Comparison of ENCODE assay signal across 8 mouse cellular contexts in genomic region chr6:113696582-113697221, GRCm38 (mm10). TPM values are rescaled to one million over a fixed set of nuclear protein-coding genes. Genes with fewer than 3 reads are reported as not detected.
DNase-seq lines count a peak whose midpoint lies in the region; ATAC-seq and TF ChIP-seq lines count a peak whose summit lies in the region.

Gene Tatdn2, plus strand, starts transcription at chr6:113697050.

- peak within 1 kb of the TSS; percentile 96 for H3K4me3 ChIP-seq in gastrocnemius, adult 2 months
- H3K4me3 ChIP-seq in hindbrain, postnatal 0 days (ENCODE audit: low read length), result peak within 1 kb of the TSS; percentile 85
- peak within 1 kb of the TSS; percentile 95 for H3K4me3 ChIP-seq in left cerebral cortex, adult 2 months

- H3K27ac ChIP-seq in gastrocnemius, adult 2 months, result peak within 1 kb of the TSS; percentile 95
- H3K27ac ChIP-seq in hindbrain, postnatal 0 days, result peak within 1 kb of the TSS; percentile 89
- peak within 1 kb of the TSS; percentile 74 for H3K27ac ChIP-seq in left cerebral cortex, adult 2 months

- intact Hi-C loops in gastrocnemius, adult 2 months (cut with DNase I), result loop anchor here (5.0 to 10.0 kb wide), 2 partner anchors 59 to 162 kb away; partner anchors contain the start of genes Emc3, Fancd2 and Irak2
- intact Hi-C loops in left cerebral cortex, adult 2 months (cut with DNase I), result loop anchor here (5.0 to 10.0 kb wide), 2 partner anchors 59 to 252 kb away; partner anchors contain the start of genes Irak2 and Jagn1

- peak; percentile 8; the same call in 1 of the 2 replicates for TF ChIP-seq CTCF in gastrocnemius, adult 2 months (IDR thresholded peaks at IDR 0.05)
- peak; percentile 34; the same call in 1 of the 2 replicates for TF ChIP-seq CTCF in hindbrain, postnatal 0 days (IDR thresholded peaks at IDR 0.05; ENCODE audit: low read depth)
- no peak; the same call in 1 of the 2 replicates for TF ChIP-seq CTCF in left cerebral cortex, adult 2 months (IDR thresholded peaks at IDR 0.05)

- H3K4me2 ChIP-seq in hindbrain, postnatal 0 days (ENCODE audit: low read depth, low read length), result peak within 1 kb of the TSS; percentile 99

- peak within 1 kb of the TSS; percentile 81 for H3K9ac ChIP-seq in hindbrain, postnatal 0 days (replicated peaks; ENCODE audit: low read length)

- H3K27me3 ChIP-seq in hindbrain, postnatal 0 days (ENCODE audit: insufficient read depth, low read length), result no peaks in the 10 kb centered on the region

- H3K4me1 ChIP-seq in hindbrain, postnatal 0 days (ENCODE audit: insufficient read depth, low read length), result peaks cover 15% of the 10 kb centered on the region

- H3K9me3 ChIP-seq in hindbrain, postnatal 0 days (ENCODE audit: low read length), result no peaks in the 10 kb centered on the region

- WGBS in hindbrain, postnatal 0 days, result under 1% methylated on average over 58 of the region's 58 CpGs

- H3K36me3 ChIP-seq in hindbrain, postnatal 0 days (ENCODE audit: insufficient read depth, low read length), result peaks cover 19% of the 10 kb centered on the region; the same call in 1 of the 2 replicates

- peak; percentile 99 for DNase-seq in ZHBTc4 (ENCODE audit: low read depth, low spot score)
- DNase-seq in gastrocnemius, adult 2 months, result peak; percentile 98
- DNase-seq in hindbrain, postnatal 0 days (ENCODE audit: low spot score), result peak; percentile 98
- peak; percentile 95 to 97 for DNase-seq in left cerebral cortex, adult 2 months (ENCODE audit: extremely low spot score in 1 of 2, low spot score in 2 of 2)
- DNase-seq in right cerebral cortex, adult 2 months (ENCODE audit: low spot score in 2 of 2), result peak; percentile 95 to 96
- peak; percentile 96 for DNase-seq in urinary bladder, postnatal 14 days (ENCODE audit: low spot score)

- ATAC-seq in common myeloid progenitor, adult 5-6 weeks (replicated peaks; ENCODE audit: low read depth, poor library complexity, severe bottlenecking), result peak; percentile 90
- peak; percentile 100 for ATAC-seq in hindbrain, postnatal 0 days
- peak; percentile 85 for ATAC-seq in megakaryocyte, adult 5-6 weeks (ENCODE audit: poor library complexity, severe bottlenecking)

RNA-seq across cellular contexts. Expression of gene Tatdn2, which starts in this region (rescaled TPM):
- 102 and 108 TPM in 2 replicates for total RNA-seq in common myeloid progenitor, adult 5-6 weeks (2017)
- 10 to 100 TPM; 36.4 to 41.1 TPM for total RNA-seq in gastrocnemius, adult 2 months (2021)
- 52.2 and 55.5 TPM in 2 replicates for total RNA-seq in hindbrain, postnatal 0 days (2014; rRNA removed)
- polyA plus RNA-seq in hindbrain, postnatal 0 days (2015; fragmentation: Nextera tagmentation; extraction: Ambion mirVana), result 0.89 and 1.6 TPM in 2 replicates
- 10 to 100 TPM; 71.4 to 72.8 TPM for total RNA-seq in left cerebral cortex, adult 2 months (2021)
- total RNA-seq in megakaryocyte, adult 5-6 weeks (2015), result 22.5 and 23.2 TPM in 2 replicates
- 107 and 126 TPM in 2 replicates for total RNA-seq in megakaryocyte, adult 5-6 weeks (2017)

Comparison
In these comparisons a context has a peak if more than half of its experiments do, and no peak if none do; other contexts are left out.
1. Peak in every context shown above with its lines: DNase-seq, ATAC-seq, H3K4me3 ChIP-seq and H3K27ac ChIP-seq.